Mouse (Mus musculus): ENCODE measurements around the gene Mtmr6. TPM values are rescaled to one million over a fixed set of nuclear protein-coding genes. Genes with fewer than 3 reads are reported as not detected.
A peak's percentile ranks its signal among the peaks of the same experiment; 100 is the strongest.

Mtmr6 gene
- total and polyA plus RNA-seq, 3 experiments: 11.7 to 20.3 (median 18.5) TPM

GRCm38 (mm10) chr14:60269333-60269732 lies 4.3 kb downstream of the Mtmr6 start:
- Histone ChIP-seq H3K27me3 (replicated peaks) (no peaks in the 10 kb centered on the region), H3K36me3 (replicated peaks in 1 of 2; ENCODE audit: control insufficient read depth in 1 of 2, insufficient read depth in 1 of 2, low read length in 1 of 2) (peaks cover 0 to 3% of the 10 kb centered on the region in 2 experiments), H3K4me3 (replicated peaks in 1 of 3; ENCODE audit: low read depth in 2 of 3, low read length in 2 of 3, poor library complexity in 1 of 3) (peak overlapping the region in 2 of 3 experiments; percentile 31 to 39), H3K4me1 (ENCODE audit: control insufficient read depth in 1 of 2, insufficient read depth in 2 of 2) (peaks cover 7 to 43% of the 10 kb centered on the region in 2 experiments; a peak in 3 of 4 replicates), H3K79me2 (replicated peaks; ENCODE audit: control insufficient read depth, extremely low read depth, insufficient read depth, poor library complexity, severe bottlenecking) (peaks cover 26% of the 10 kb centered on the region), H3K27ac (ENCODE audit: insufficient read depth, low read depth) (0 out of 2 replicates have a peak overlapping the region, but pooled peaks have one; percentile 12), H3K9ac (ENCODE audit: insufficient read depth, low read depth) (peak overlapping the region; percentile 37), H3K4me2 (ENCODE audit: insufficient read depth, low read depth, poor library complexity, severe bottlenecking) (peak overlapping the region; percentile 45), H3K9me3 (replicated peaks; ENCODE audit: low read length) (no peaks in the 10 kb centered on the region)
- dilution Hi-C loops (cut with MboI; ENCODE audit: extremely low pct_ligation_motif_present, extremely low pct_unique_long_range_greater_than_20kb, low sequenced_read_pairs) (no loop called here), in situ Hi-C loops (cut with MboI; ENCODE audit: low pct_ligation_motif_present, low pct_unique_long_range_greater_than_20kb, low sequenced_read_pairs) (loop anchor here (25.0 kb wide), 1 partner anchor 468 kb away; no protein-coding TSS in a partner anchor)
- TF ChIP-seq JUND (conservative IDR thresholded peaks at IDR 0.05; ENCODE audit: low read depth, low read length) (0 out of 2 replicates have a peak, but pooled peaks have one; percentile 12), POLR2A (IDR thresholded peaks at IDR 0.05; ENCODE audit: low read depth, low read length) (peak; percentile 59), ELF1 (IDR thresholded peaks at IDR 0.05; ENCODE audit: low read depth, low read length) (peak; percentile 75), RCOR1 (conservative IDR thresholded peaks at IDR 0.05; ENCODE audit: low read depth, low read length) (0 out of 2 replicates have a peak, but pooled peaks have one; percentile 20), BHLHE40 (IDR thresholded peaks at IDR 0.05; ENCODE audit: low read depth, low read length) (no peak), NRF1 (IDR thresholded peaks at IDR 0.05; ENCODE audit: low read depth, low read length) (peak; percentile 77), MYC (IDR thresholded peaks at IDR 0.05; ENCODE audit: low read depth, low read length) (no peak), NELFE (IDR thresholded peaks at IDR 0.05; ENCODE audit: low read depth, low read length) (peak; percentile 64), MAFK (IDR thresholded peaks at IDR 0.05; ENCODE audit: insufficient replicate concordance, low read length) (0 out of 2 replicates have a peak, but pooled peaks have one; percentile 43), TBP (conservative IDR thresholded peaks at IDR 0.05; ENCODE audit: low read depth, low read length) (0 out of 2 replicates have a peak, but pooled peaks have one; percentile 32), EP300 (IDR thresholded peaks at IDR 0.05; ENCODE audit: low read length) (0 out of 2 replicates have a peak, but pooled peaks have one; percentile 36), TCF12 (IDR thresholded peaks at IDR 0.05; ENCODE audit: low read depth, low read length) (peak; percentile 58), SIN3A (IDR thresholded peaks at IDR 0.05; ENCODE audit: low read length) (no peak; the same call in 1 of the 2 replicates), USF1 (IDR thresholded peaks at IDR 0.05; ENCODE audit: low read depth, low read length) (no peak), JUN (IDR thresholded peaks at IDR 0.05; ENCODE audit: insufficient read depth, low read depth, low read length) (peak; percentile 33; the same call in 1 of the 2 replicates), MAX (IDR thresholded peaks at IDR 0.05; ENCODE audit: low read length) (0 out of 2 replicates have a peak, but pooled peaks have one; percentile 31), CHD2 (IDR thresholded peaks at IDR 0.05; ENCODE audit: low read length) (no peak)
- peak; percentile 63 for DNase-seq (ENCODE audit: extremely low read depth)

- DNase-seq (ENCODE audit: extremely low read depth): no peak
- H3K4me1 ChIP-seq (ENCODE audit: control insufficient read depth in 1 of 2, insufficient read depth in 2 of 2): peaks cover 7 to 25% of the 10 kb centered on the region in 2 experiments; a peak in 3 of 4 replicates
- no peak for TF ChIP-seq MEF2A (IDR thresholded peaks at IDR 0.05; ENCODE audit: borderline replicate concordance, low read depth, low read length)
- no peak for TF ChIP-seq MAZ (IDR thresholded peaks at IDR 0.05; ENCODE audit: low read depth, low read length)
- TF ChIP-seq NELFE (IDR thresholded peaks at IDR 0.05; ENCODE audit: low read depth, low read length): no peak
- TF ChIP-seq TCF12 (IDR thresholded peaks at IDR 0.05; ENCODE audit: low read depth, low read length): no peak
- no peak for TF ChIP-seq ZKSCAN1 (IDR thresholded peaks at IDR 0.05; ENCODE audit: borderline replicate concordance, low read depth, low read length)
- no peak for TF ChIP-seq BHLHE40 (IDR thresholded peaks at IDR 0.05; ENCODE audit: low read depth, low read length)
- TF ChIP-seq ZMIZ1 (IDR thresholded peaks at IDR 0.05; ENCODE audit: low read depth, low read length): no peak
- TF ChIP-seq MYC (IDR thresholded peaks at IDR 0.05; ENCODE audit: low read depth, low read length): no peak
- TF ChIP-seq MAX (IDR thresholded peaks at IDR 0.05; ENCODE audit: low read length): no peak
- no peak for TF ChIP-seq POLR2A (IDR thresholded peaks at IDR 0.05; ENCODE audit: low read depth, low read length)
- TF ChIP-seq SMC3 (IDR thresholded peaks at IDR 0.05; ENCODE audit: low read depth, low read length): no peak
- TF ChIP-seq ELF1 (IDR thresholded peaks at IDR 0.05; ENCODE audit: low read depth, low read length): no peak
- no peak for TF ChIP-seq EP300 (IDR thresholded peaks at IDR 0.05; ENCODE audit: low read length)
- no peak for TF ChIP-seq USF1 (IDR thresholded peaks at IDR 0.05; ENCODE audit: low read depth, low read length)
- no peak overlapping the region for H3K27ac ChIP-seq (ENCODE audit: insufficient read depth, low read depth)
- peaks cover 24% of the 10 kb centered on the region for H3K79me2 ChIP-seq (replicated peaks; ENCODE audit: control insufficient read depth, extremely low read depth, insufficient read depth, poor library complexity, severe bottlenecking)
- no peak overlapping the region for H3K4me3 ChIP-seq (replicated peaks in 1 of 3; ENCODE audit: low read depth in 2 of 3, low read length in 2 of 3, poor library complexity in 1 of 3)
- H3K4me2 ChIP-seq (ENCODE audit: insufficient read depth, low read depth, poor library complexity, severe bottlenecking): 0 out of 2 replicates have a peak overlapping the region, but pooled peaks have one; percentile 31
- H3K27me3 ChIP-seq (replicated peaks): no peaks in the 10 kb centered on the region
- in situ Hi-C loops (cut with MboI; ENCODE audit: low pct_ligation_motif_present, low pct_unique_long_range_greater_than_20kb, low sequenced_read_pairs): loop anchor here (25.0 kb wide), 1 partner anchor 464 kb away; no protein-coding TSS in a partner anchor
- no peak overlapping the region for H3K9ac ChIP-seq (ENCODE audit: insufficient read depth, low read depth)
- dilution Hi-C loops (cut with MboI; ENCODE audit: extremely low pct_ligation_motif_present, extremely low pct_unique_long_range_greater_than_20kb, low sequenced_read_pairs): no loop called here
- H3K36me3 ChIP-seq (replicated peaks in 1 of 2; ENCODE audit: control insufficient read depth in 1 of 2, insufficient read depth in 1 of 2, low read length in 1 of 2): peaks cover 0 to 12% of the 10 kb centered on the region in 2 experiments
- no peaks in the 10 kb centered on the region for H3K9me3 ChIP-seq (replicated peaks; ENCODE audit: low read length)
These were observed 8.3 kb downstream of the Mtmr6 start for GRCm38 (mm10) chr14:60273346-60273745.

Measured in CH12.LX (cell line).